In the genomic region with DNA sequence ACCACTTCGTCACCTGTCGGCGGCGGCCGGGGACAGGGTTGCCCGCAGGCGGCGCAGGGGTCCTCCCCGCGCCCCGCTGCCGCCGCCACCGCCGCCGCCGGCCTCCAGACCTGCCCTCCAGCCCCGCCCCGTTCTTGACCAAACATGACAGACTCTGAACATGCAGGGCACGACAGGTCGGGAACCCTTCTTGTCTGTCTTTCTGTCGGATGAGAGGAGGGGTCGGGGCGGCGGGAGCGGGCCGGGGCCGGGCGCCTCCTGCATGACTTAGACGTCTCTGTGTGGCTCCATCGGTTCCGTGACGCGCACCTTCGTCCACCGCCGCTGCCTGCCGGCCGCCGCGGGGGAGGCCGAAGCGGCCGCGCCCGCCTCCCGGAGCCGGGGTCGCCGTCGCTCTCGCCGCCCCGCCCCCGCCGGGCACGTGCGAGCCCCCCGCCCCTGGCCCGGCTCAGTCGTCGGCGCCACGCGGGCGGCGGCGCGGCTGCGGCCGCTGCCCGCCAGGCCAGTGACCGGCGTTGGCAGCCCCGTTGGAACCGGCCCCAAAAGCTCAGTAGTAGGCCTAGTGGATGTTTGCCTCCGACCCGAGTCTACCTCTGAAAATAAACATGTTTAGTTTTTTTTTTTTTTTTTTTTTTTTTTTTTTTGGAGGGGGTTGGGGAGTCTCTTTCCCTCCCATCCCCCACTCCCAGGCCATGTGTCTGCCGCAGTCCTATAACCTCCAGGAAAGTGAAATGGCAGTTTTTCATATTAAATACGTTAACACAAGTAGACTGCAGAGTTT, we compare ENCODE assay signal across 8 mouse cellular contexts. TPM values are rescaled to one million over a fixed set of nuclear protein-coding genes. Genes with fewer than 3 reads are reported as not detected.
A peak's percentile ranks its signal among the peaks of the same experiment; 100 is the strongest.
DNase-seq lines count a peak whose midpoint lies in the region; ATAC-seq and TF ChIP-seq lines count a peak whose summit lies in the region.

Gm10762 (minus strand) TSS at position 65 of the 781 bp plus-strand sequence.

- H3K27me3 ChIP-seq in embryonic facial prominence, embryonic 15.5 days: no peaks in the 10 kb centered on the region
- H3K27me3 ChIP-seq in heart, embryonic 10.5 days (ENCODE audit: insufficient read depth, poor library complexity, severe bottlenecking): no peaks in the 10 kb centered on the region
- H3K27me3 ChIP-seq in kidney, embryonic 15.5 days: no peaks in the 10 kb centered on the region
- H3K27me3 ChIP-seq in liver, embryonic 11.5 days (replicated peaks; ENCODE audit: control insufficient read depth, insufficient read depth, low read length): no peaks in the 10 kb centered on the region
- H3K27me3 ChIP-seq in myocyte (ENCODE audit: control insufficient read depth, insufficient read depth, insufficient read length): no peaks in the 10 kb centered on the region

- H3ac ChIP-seq in myocyte (ENCODE audit: control insufficient read depth, insufficient read length): peak within 1 kb of the TSS; percentile 38

- peak; percentile 83 for ATAC-seq in embryonic facial prominence, embryonic 15.5 days (ENCODE audit: insufficient number of reproducible peaks, low FRiP score, low TSS enrichment, low read depth)
- peak; percentile 90 for ATAC-seq in kidney, embryonic 15.5 days (replicated peaks; ENCODE audit: low FRiP score)
- ATAC-seq in liver, embryonic 11.5 days (replicated peaks; ENCODE audit: low FRiP score): peak; percentile 78

- peak within 1 kb of the TSS; percentile 100 for H3K27ac ChIP-seq in embryonic facial prominence, embryonic 15.5 days (replicated peaks)
- peak within 1 kb of the TSS; percentile 100 for H3K27ac ChIP-seq in heart, embryonic 10.5 days
- peak within 1 kb of the TSS; percentile 100 for H3K27ac ChIP-seq in kidney, embryonic 15.5 days
- H3K27ac ChIP-seq in liver, embryonic 11.5 days (ENCODE audit: low read depth, low read length): peak within 1 kb of the TSS; percentile 97

- H3K4me3 ChIP-seq in embryonic facial prominence, embryonic 15.5 days (replicated peaks): peak within 1 kb of the TSS; percentile 94
- peak within 1 kb of the TSS; percentile 88 for H3K4me3 ChIP-seq in heart, embryonic 10.5 days
- H3K4me3 ChIP-seq in kidney, embryonic 15.5 days (replicated peaks): peak within 1 kb of the TSS; percentile 92
- peak within 1 kb of the TSS; percentile 76 for H3K4me3 ChIP-seq in liver, embryonic 11.5 days (ENCODE audit: low read depth, low read length)
- H3K4me3 ChIP-seq in myocyte: peak within 1 kb of the TSS; percentile 56

- under 1% methylated on average over 80 of the region's 80 CpGs for WGBS in embryonic facial prominence, embryonic 15.5 days
- 2% methylated on average over 80 of the region's 80 CpGs for WGBS in heart, embryonic 10.5 days
- WGBS in kidney, embryonic 15.5 days: under 1% methylated on average over 80 of the region's 80 CpGs
- under 1% methylated on average over 75 of the region's 80 CpGs for WGBS in liver, embryonic 11.5 days

- peak within 1 kb of the TSS; percentile 50 for H3K4me2 ChIP-seq in embryonic facial prominence, embryonic 15.5 days (replicated peaks)
- H3K4me2 ChIP-seq in kidney, embryonic 15.5 days: peak within 1 kb of the TSS; percentile 64
- peak within 1 kb of the TSS; percentile 65 for H3K4me2 ChIP-seq in liver, embryonic 11.5 days
- peak within 1 kb of the TSS; percentile 84 for H3K4me2 ChIP-seq in myocyte (ENCODE audit: low read depth)

- TF ChIP-seq POLR2A in myocyte (IDR thresholded peaks at IDR 0.05; ENCODE audit: insufficient read length, low read depth): peak; percentile 42

- H3K9me3 ChIP-seq in embryonic facial prominence, embryonic 15.5 days (replicated peaks): no peaks in the 10 kb centered on the region
- H3K9me3 ChIP-seq in heart, embryonic 10.5 days: no peaks in the 10 kb centered on the region
- no peaks in the 10 kb centered on the region for H3K9me3 ChIP-seq in kidney, embryonic 15.5 days (replicated peaks)
- no peaks in the 10 kb centered on the region for H3K9me3 ChIP-seq in liver, embryonic 11.5 days (ENCODE audit: control insufficient read depth, low read length)

- no peaks in the 10 kb centered on the region for H3K36me3 ChIP-seq in embryonic facial prominence, embryonic 15.5 days
- H3K36me3 ChIP-seq in heart, embryonic 10.5 days: no peaks in the 10 kb centered on the region
- H3K36me3 ChIP-seq in kidney, embryonic 15.5 days: no peaks in the 10 kb centered on the region
- H3K36me3 ChIP-seq in liver, embryonic 11.5 days (ENCODE audit: control insufficient read depth, insufficient read depth, low read length): no peaks in the 10 kb centered on the region
- no peaks in the 10 kb centered on the region for H3K36me3 ChIP-seq in myocyte (ENCODE audit: control insufficient read depth, insufficient read depth)

- DNase-seq in 416B (ENCODE audit: low read depth): peak; percentile 86
- peak; percentile 49 to 69 for DNase-seq in adrenal gland, postnatal 4 days (ENCODE audit: low spot score in 2 of 2)
- peak; percentile 94 for DNase-seq in heart, embryonic 10.5 days (ENCODE audit: low spot score)
- peak; percentile 85 for DNase-seq in liver, embryonic 11.5 days (ENCODE audit: low spot score)
- DNase-seq in spleen, postnatal 4 days (ENCODE audit: low spot score in 2 of 2): peak; percentile 82 to 92

- H3K79me2 ChIP-seq in myocyte (ENCODE audit: control insufficient read depth, insufficient read depth): peaks cover 8% of the 10 kb centered on the region

- peaks cover 7% of the 10 kb centered on the region for H3K4me1 ChIP-seq in embryonic facial prominence, embryonic 15.5 days
- peaks cover 7% of the 10 kb centered on the region; the same call in 1 of the 2 replicates for H3K4me1 ChIP-seq in heart, embryonic 10.5 days
- H3K4me1 ChIP-seq in kidney, embryonic 15.5 days: peaks cover 8% of the 10 kb centered on the region
- H3K4me1 ChIP-seq in liver, embryonic 11.5 days (replicated peaks; ENCODE audit: control insufficient read depth, insufficient read depth, low read length): peaks cover 5% of the 10 kb centered on the region; the same call in 1 of the 2 replicates

- H3K9ac ChIP-seq in embryonic facial prominence, embryonic 15.5 days: peak within 1 kb of the TSS; percentile 100
- peak within 1 kb of the TSS; percentile 98 for H3K9ac ChIP-seq in kidney, embryonic 15.5 days
- peak within 1 kb of the TSS; percentile 96 for H3K9ac ChIP-seq in liver, embryonic 11.5 days (ENCODE audit: low read depth, low read length)

TF ChIP-seq in myocyte, 11 proteins besides CTCF, POLR2A, EP300 and RAD21:
- TF ChIP-seq MYOD1 (IDR thresholded peaks at IDR 0.05; ENCODE audit: control insufficient read depth in 1 of 3, insufficient read length in 2 of 3, low read depth in 2 of 3) (peak in 1 of 3 experiments; percentile 5), CEBPB (IDR thresholded peaks at IDR 0.05; ENCODE audit: insufficient read depth, poor library complexity, severe bottlenecking) (no peak), POLR2AphosphoS2 (IDR thresholded peaks at IDR 0.05; ENCODE audit: insufficient read length, low read depth) (peak; percentile 14), MYOG (IDR thresholded peaks at IDR 0.05; ENCODE audit: control insufficient read depth in 1 of 3, insufficient read depth in 1 of 3, insufficient read length in 2 of 3, low read depth in 2 of 3) (no peak), MAX (IDR thresholded peaks at IDR 0.05; ENCODE audit: low read depth) (no peak), REST (IDR thresholded peaks at IDR 0.05; ENCODE audit: insufficient read depth, insufficient read length) (no peak)
TF ChIP-seq in myocyte: peak in this region for 2.

RNA-seq across cellular contexts. Expression of gene Gm10762, which starts in this region (rescaled TPM):
- 10 to 100 TPM; 10.9 to 11.6 TPM for total RNA-seq in adrenal gland, postnatal 4 days (2021)
- 15.8 and 16.2 TPM in 2 replicates for polyA plus RNA-seq in embryonic facial prominence, embryonic 15.5 days (2015; fragmentation: Nextera tagmentation; extraction: Ambion mirVana)
- polyA plus RNA-seq in heart, embryonic 10.5 days (2016; fragmentation: Nextera tagmentation; extraction: Ambion mirVana): 10.0 and 11.7 TPM in 2 replicates
- 12.2 and 13.4 TPM in 2 replicates for polyA plus RNA-seq in kidney, embryonic 15.5 days (2015; fragmentation: Nextera tagmentation; extraction: Ambion mirVana)
- polyA plus RNA-seq in liver, embryonic 11.5 days (2014; fragmentation: Nextera tagmentation; extraction: Ambion mirVana): 7.5 and 8.7 TPM in 2 replicates
- 2.8 TPM for polyA plus RNA-seq in myocyte (2012; fragmentation: generic; extraction: Trizol)

Comparison
In these comparisons a context has a peak if more than half of its experiments do, and no peak if none do; other contexts are left out.
1. Peak in every context shown above with its lines: DNase-seq, ATAC-seq, H3K4me3 ChIP-seq and H3K27ac ChIP-seq.